Mouse (Mus musculus): ENCODE data around the gene Naxe.

DNA sequence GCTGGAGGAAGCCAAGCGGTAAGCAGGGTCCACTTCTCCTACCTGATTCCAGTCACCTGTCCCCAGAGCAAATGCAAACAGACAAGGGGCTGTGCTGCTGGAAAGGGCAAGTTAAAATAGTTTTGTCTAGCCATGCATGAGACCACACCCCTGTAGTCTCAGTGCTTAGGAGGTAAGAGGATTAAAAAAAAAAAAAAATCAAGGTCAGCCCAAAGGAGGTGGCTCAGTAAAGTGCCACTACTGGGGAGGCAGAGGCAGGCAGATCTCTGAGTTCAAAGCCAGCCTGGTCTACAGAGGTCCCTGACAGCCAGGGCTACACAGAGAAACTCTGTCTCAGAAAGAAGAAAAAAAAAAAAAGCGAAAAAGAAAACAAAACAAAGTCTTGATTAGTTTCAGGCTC lies 25.7 kb upstream of the Naxe start:
- TF ChIP-seq POLR2A (IDR thresholded peaks at IDR 0.05; ENCODE audit: borderline replicate concordance, low read depth, low read length), result no peak
- TF ChIP-seq CTCF (IDR thresholded peaks at IDR 0.05; ENCODE audit: low read depth, low read length), result no peak
